Mouse (Mus musculus): ENCODE data around the gene Adam33. TPM values are rescaled to one million over a fixed set of nuclear protein-coding genes. Genes with fewer than 3 reads are reported as not detected.
A peak's percentile ranks its signal among the peaks of the same experiment; 100 is the strongest.

Gene Adam33
- polyA plus RNA-seq, 2 experiments, result 30.7 to 104 TPM

DNA sequence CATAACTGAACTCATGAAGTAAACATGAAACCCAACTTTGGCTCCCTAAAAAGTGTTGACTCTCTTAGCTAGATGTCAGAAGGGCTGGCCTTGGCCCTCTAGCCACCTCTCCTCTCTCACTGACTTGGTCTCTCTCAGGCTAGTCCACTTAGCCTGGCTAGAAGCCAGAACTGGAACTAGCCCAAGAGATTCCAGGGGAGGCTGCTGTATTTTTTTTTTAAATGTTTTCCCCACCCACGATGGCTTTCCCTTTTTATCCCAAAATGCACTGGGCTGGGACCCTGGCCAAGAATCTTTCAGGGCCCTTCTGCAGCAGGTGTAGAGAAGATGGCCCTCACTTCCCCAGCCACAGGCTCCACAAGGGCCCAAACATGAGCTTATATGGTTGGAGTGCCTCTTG is 4.2 kb downstream of the Adam33 start:
- 0 out of 2 replicates have a peak overlapping the region, but pooled peaks have one; percentile 24 for H3K4me2 ChIP-seq (replicated peaks; ENCODE audit: low read depth, low read length, severe bottlenecking)
- H3K36me3 ChIP-seq (ENCODE audit: control insufficient read depth, insufficient read depth, low read length), result no peaks in the 10 kb centered on the region
- peak overlapping the region; percentile 22; the same call in 1 of the 2 replicates for H3K27ac ChIP-seq (replicated peaks; ENCODE audit: low read depth, low read length)
- peaks cover 51% of the 10 kb centered on the region for H3K4me1 ChIP-seq (ENCODE audit: control insufficient read depth, insufficient read depth, low read length)
- H3K27me3 ChIP-seq (ENCODE audit: control insufficient read depth, insufficient read depth, low read length), result peaks cover 17% of the 10 kb centered on the region
- no peak overlapping the region for H3K9ac ChIP-seq (ENCODE audit: low read depth, low read length, severe bottlenecking)
- DNase-seq (ENCODE audit: low spot score), result peak; percentile 60
- 15% methylated on average over 1 of the region's 1 CpGs for WGBS
- no peak overlapping the region for H3K4me3 ChIP-seq (replicated peaks; ENCODE audit: low read length)
- TF ChIP-seq POLR2A (IDR thresholded peaks at IDR 0.05; ENCODE audit: borderline replicate concordance, extremely low read depth, insufficient read depth, insufficient read length), result no peak
- ATAC-seq (ENCODE audit: low FRiP score, low read depth), result no peak
- no peaks in the 10 kb centered on the region for H3K9me3 ChIP-seq (ENCODE audit: control insufficient read depth, low read length)

DNA sequence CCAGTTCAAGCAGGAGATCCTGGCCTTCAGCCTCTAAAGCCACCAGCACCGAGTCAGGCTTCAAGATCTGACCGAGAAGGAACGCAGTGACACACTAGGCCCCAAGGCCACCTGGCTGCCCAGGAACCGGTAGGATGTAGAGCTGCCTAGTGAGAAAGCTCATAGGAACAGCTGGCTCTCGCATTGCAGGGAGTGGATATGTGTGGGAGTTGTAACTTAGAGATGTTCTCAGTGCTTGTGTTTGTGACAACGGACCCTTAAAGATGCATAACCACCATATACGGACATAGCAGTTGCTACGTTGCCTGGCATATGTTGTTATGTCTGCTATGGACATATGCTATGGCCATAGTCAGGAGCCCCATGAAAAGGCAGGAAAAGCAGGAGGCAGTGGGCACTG is 4.9 kb downstream of the Adam33 start:
- no peaks in the 10 kb centered on the region for H3K9me3 ChIP-seq (ENCODE audit: control insufficient read depth, low read length)
- DNase-seq (ENCODE audit: low spot score) (no peak), ATAC-seq (ENCODE audit: low FRiP score, low read depth) (no peak)
- no peak overlapping the region for H3K4me3 ChIP-seq (replicated peaks; ENCODE audit: low read length)
- H3K9ac ChIP-seq (ENCODE audit: low read depth, low read length, severe bottlenecking), result no peak overlapping the region
- no peak overlapping the region for H3K27ac ChIP-seq (replicated peaks; ENCODE audit: low read depth, low read length)
- TF ChIP-seq POLR2A (IDR thresholded peaks at IDR 0.05; ENCODE audit: borderline replicate concordance, extremely low read depth, insufficient read depth, insufficient read length), result no peak
- peaks cover 58% of the 10 kb centered on the region for H3K4me1 ChIP-seq (ENCODE audit: control insufficient read depth, insufficient read depth, low read length)
- WGBS, result 92% methylated on average over 8 of the region's 8 CpGs
- no peak overlapping the region for H3K4me2 ChIP-seq (replicated peaks; ENCODE audit: low read depth, low read length, severe bottlenecking)
- no peaks in the 10 kb centered on the region for H3K36me3 ChIP-seq (ENCODE audit: control insufficient read depth, insufficient read depth, low read length)
- peaks cover 24% of the 10 kb centered on the region for H3K27me3 ChIP-seq (ENCODE audit: control insufficient read depth, insufficient read depth, low read length)

DNA sequence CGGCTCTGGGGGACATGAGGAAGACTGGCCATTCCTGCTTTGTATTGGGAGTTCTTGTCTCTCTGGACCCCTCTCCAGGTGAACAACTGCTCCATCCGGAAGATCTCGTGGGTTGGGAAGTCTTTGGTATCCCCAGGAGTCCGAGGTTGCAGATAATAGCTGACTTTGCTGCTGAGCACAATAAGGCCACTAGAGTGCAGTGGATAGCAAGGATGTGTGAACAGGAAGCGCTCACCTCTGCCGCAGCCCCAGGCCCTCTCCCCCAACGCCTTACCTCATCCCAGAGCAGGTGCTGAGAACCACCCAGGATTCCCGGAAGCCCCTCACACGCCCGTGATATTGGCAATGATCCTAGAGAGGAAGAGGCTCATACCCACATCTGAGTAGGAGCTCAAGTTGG is 7.4 kb downstream of the Adam33 start:
- peaks cover 42% of the 10 kb centered on the region for H3K27me3 ChIP-seq (ENCODE audit: control insufficient read depth, insufficient read depth, low read length)
- ATAC-seq (ENCODE audit: low FRiP score, low read depth), result no peak
- 3% methylated on average over 10 of the region's 10 CpGs for WGBS
- H3K4me2 ChIP-seq (replicated peaks; ENCODE audit: low read depth, low read length, severe bottlenecking), result no peak overlapping the region
- H3K9ac ChIP-seq (ENCODE audit: low read depth, low read length, severe bottlenecking), result no peak overlapping the region
- H3K4me3 ChIP-seq (replicated peaks; ENCODE audit: low read length), result no peak overlapping the region
- TF ChIP-seq POLR2A (IDR thresholded peaks at IDR 0.05; ENCODE audit: borderline replicate concordance, extremely low read depth, insufficient read depth, insufficient read length), result no peak
- no peaks in the 10 kb centered on the region for H3K36me3 ChIP-seq (ENCODE audit: control insufficient read depth, insufficient read depth, low read length)
- DNase-seq (ENCODE audit: low spot score), result peak; percentile 72
- no peak overlapping the region for H3K27ac ChIP-seq (replicated peaks; ENCODE audit: low read depth, low read length)
- H3K4me1 ChIP-seq (ENCODE audit: control insufficient read depth, insufficient read depth, low read length), result peaks cover 50% of the 10 kb centered on the region
- no peaks in the 10 kb centered on the region for H3K9me3 ChIP-seq (ENCODE audit: control insufficient read depth, low read length)

DNA sequence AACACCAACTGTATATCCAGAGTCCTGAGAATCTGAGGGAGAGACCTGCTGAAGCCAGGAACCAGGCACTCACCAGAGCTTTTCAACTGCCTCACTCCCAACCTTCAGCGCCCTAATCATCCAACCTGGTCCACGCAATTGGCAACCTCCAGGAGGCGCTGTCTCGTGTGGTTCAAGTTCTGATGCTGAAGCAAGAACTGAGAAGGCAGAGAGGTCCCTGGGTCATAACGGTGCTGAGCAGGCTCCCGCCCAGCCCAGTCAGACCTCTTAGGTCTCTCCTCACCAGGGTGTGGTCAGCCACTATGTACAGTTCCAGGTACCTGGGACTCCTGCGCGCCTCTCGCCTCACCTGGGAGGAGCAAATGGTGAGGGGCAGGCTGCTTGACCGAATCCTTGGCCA is 8.0 kb downstream of the Adam33 start:
- H3K4me3 ChIP-seq (replicated peaks; ENCODE audit: low read length), result no peak overlapping the region
- H3K4me1 ChIP-seq (ENCODE audit: control insufficient read depth, insufficient read depth, low read length), result peaks cover 45% of the 10 kb centered on the region
- DNase-seq (ENCODE audit: low spot score), result peak; percentile 46
- no peak for TF ChIP-seq POLR2A (IDR thresholded peaks at IDR 0.05; ENCODE audit: borderline replicate concordance, extremely low read depth, insufficient read depth, insufficient read length)
- peaks cover 42% of the 10 kb centered on the region for H3K27me3 ChIP-seq (ENCODE audit: control insufficient read depth, insufficient read depth, low read length)
- no peaks in the 10 kb centered on the region for H3K9me3 ChIP-seq (ENCODE audit: control insufficient read depth, low read length)
- no peaks in the 10 kb centered on the region for H3K36me3 ChIP-seq (ENCODE audit: control insufficient read depth, insufficient read depth, low read length)
- WGBS, result 6% methylated on average over 10 of the region's 10 CpGs
- H3K9ac ChIP-seq (ENCODE audit: low read depth, low read length, severe bottlenecking), result no peak overlapping the region
- H3K4me2 ChIP-seq (replicated peaks; ENCODE audit: low read depth, low read length, severe bottlenecking), result no peak overlapping the region
- H3K27ac ChIP-seq (replicated peaks; ENCODE audit: low read depth, low read length), result no peak overlapping the region
- no peak for ATAC-seq (ENCODE audit: low FRiP score, low read depth)

DNA sequence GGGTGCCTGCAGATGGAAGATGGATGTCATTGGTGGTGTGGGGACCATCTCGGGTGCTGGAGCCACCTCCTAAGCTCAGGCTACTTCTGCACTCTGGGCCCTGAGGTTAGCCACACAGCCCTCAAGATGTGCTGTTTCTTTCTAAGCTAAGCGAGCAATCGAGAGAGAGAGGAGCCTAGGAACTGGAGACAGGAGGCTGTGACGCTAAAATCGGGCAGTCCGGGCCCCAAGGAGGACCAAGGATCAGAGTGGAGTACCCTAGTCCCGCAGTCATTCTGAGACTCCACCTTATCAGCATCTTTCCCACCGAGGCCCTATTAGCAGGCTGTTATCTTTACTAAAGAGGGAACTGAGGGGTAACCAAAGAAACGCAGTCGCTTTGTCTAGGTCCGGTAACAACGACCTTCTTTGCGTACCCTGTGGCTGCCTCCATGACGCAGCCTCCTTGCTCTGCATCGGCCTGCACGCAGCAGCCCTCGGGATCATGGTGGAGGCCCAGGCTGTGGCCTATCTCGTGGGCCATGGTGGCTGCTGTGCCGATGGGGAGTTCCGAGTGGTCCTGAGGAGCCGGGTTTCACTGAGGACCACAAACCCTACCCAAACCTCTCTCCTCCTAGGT is 8.9 kb downstream of the Adam33 start:
- DNase-seq (ENCODE audit: low spot score) (no peak), ATAC-seq (ENCODE audit: low FRiP score, low read depth) (no peak)
- Histone ChIP-seq H3K4me2 (replicated peaks; ENCODE audit: low read depth, low read length, severe bottlenecking) (peak overlapping the region; percentile 48), H3K4me1 (ENCODE audit: control insufficient read depth, insufficient read depth, low read length) (peaks cover 36% of the 10 kb centered on the region), H3K4me3 (replicated peaks; ENCODE audit: low read length) (peak overlapping the region; percentile 32), H3K36me3 (ENCODE audit: control insufficient read depth, insufficient read depth, low read length) (no peaks in the 10 kb centered on the region), H3K27ac (replicated peaks; ENCODE audit: low read depth, low read length) (no peak overlapping the region), H3K9me3 (ENCODE audit: control insufficient read depth, low read length) (no peaks in the 10 kb centered on the region), H3K27me3 (ENCODE audit: control insufficient read depth, insufficient read depth, low read length) (peaks cover 42% of the 10 kb centered on the region), H3K9ac (ENCODE audit: low read depth, low read length, severe bottlenecking) (peak overlapping the region; percentile 36; the same call in 1 of the 2 replicates)
- WGBS, result 5% methylated on average over 21 of the region's 21 CpGs
- no peak for TF ChIP-seq POLR2A (IDR thresholded peaks at IDR 0.05; ENCODE audit: borderline replicate concordance, extremely low read depth, insufficient read depth, insufficient read length)

Measured in limb, embryonic 14.5 days (tissue).